Comparison of ENCODE assay signal across 24 mouse cellular contexts in the genomic region with DNA sequence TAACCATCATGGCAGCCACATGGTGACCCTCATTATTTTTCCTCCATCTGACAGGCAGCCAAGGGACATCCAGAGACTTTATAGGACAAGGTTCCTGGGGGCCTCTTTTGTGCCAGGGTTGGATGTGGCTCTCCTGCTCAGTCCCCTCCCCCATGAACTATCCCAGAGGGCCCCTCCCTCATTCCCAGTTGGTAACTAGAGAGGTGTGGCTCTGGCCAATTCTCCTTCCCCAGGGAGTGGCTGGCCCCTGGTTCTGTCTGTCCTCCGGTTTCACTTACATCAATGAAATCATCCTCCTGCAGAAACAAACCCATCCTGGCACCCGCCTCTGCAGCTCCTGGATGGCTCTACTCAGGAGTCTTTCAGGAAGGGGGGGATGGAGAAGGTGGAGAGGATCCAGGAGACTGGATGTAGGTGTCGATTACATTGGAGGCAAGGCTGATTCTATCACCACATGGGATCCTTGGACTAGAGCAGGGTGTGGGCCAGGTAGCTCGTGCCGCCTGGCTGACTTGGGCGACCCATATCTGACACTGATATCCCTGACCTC. TPM values are rescaled to one million over a fixed set of nuclear protein-coding genes. Genes with fewer than 3 reads are reported as not detected.
DNase-seq lines count a peak whose midpoint lies in the region; ATAC-seq lines count a peak whose summit lies in the region.
"Had no signal": no experiment of that assay in that cellular context is flagged by ENCODE, and none has a peak within 500 bp of the region (broad histone marks: within the 10 kb centered on the region; RNA-seq: fewer than 3 reads in every experiment).

No protein-coding gene starts in this region.

- no peak for DNase-seq in embryonic facial prominence, embryonic 10.5 days (ENCODE audit: low spot score)
- peak; percentile 4 for DNase-seq in kidney, adult 11 months
- DNase-seq in kidney, adult 8-10 months = no peak
- peak; percentile 58 for DNase-seq in right cerebral cortex, adult 18-20 months
- DNase-seq in right cerebral cortex, adult 2 months (ENCODE audit: low spot score in 2 of 2) = no peak
- peak; percentile 58 for DNase-seq in brain, adult 2 months (ENCODE audit: low read depth, low spot score)
- DNase-seq in cerebellum, adult 11 months = no peak
- DNase-seq: adrenal gland, postnatal 36 days; cerebellum, adult 8-10 months; cerebellum, postnatal 25 days; gastrocnemius, postnatal 10 days; heart, postnatal 14 days; kidney, postnatal 10 days; layer of hippocampus, adult 9-11 months; lung, embryonic 14.5 days; lung, postnatal 14 days had no signal

- no peak overlapping the region for H3K4me2 ChIP-seq in embryonic facial prominence, embryonic 15.5 days (replicated peaks)
- H3K4me2 ChIP-seq: intestine, embryonic 15.5 days; limb, embryonic 15.5 days; liver, embryonic 15.5 days; lung, embryonic 14.5 days; midbrain, embryonic 15.5 days had no signal

- no peaks in the 10 kb centered on the region for H3K27me3 ChIP-seq in embryonic facial prominence, embryonic 15.5 days
- H3K27me3 ChIP-seq in embryonic facial prominence, embryonic 10.5 days (replicated peaks; ENCODE audit: low read depth, poor library complexity, severe bottlenecking) = no peaks in the 10 kb centered on the region
- H3K27me3 ChIP-seq: intestine, embryonic 15.5 days; limb, embryonic 15.5 days; liver, embryonic 15.5 days; midbrain, embryonic 15.5 days had no signal

- ATAC-seq in embryonic facial prominence, embryonic 15.5 days (ENCODE audit: insufficient number of reproducible peaks, low FRiP score, low TSS enrichment, low read depth) = peak; percentile 30; the same call in 1 of the 2 replicates
- ATAC-seq: forebrain, embryonic 16.5 days; hindbrain, postnatal 0 days; intestine, embryonic 15.5 days; midbrain, embryonic 15.5 days had no signal

- 82% methylated on average over 6 of the region's 6 CpGs for WGBS in embryonic facial prominence, embryonic 15.5 days
- 83% methylated on average over 6 of the region's 6 CpGs for WGBS in embryonic facial prominence, embryonic 10.5 days

- no peaks in the 10 kb centered on the region for H3K9me3 ChIP-seq in embryonic facial prominence, embryonic 15.5 days (replicated peaks)
- H3K9me3 ChIP-seq in embryonic facial prominence, embryonic 10.5 days = peaks cover 6% of the 10 kb centered on the region
- H3K9me3 ChIP-seq: intestine, embryonic 15.5 days; limb, embryonic 10.5 days; limb, embryonic 15.5 days; liver, embryonic 15.5 days; midbrain, embryonic 15.5 days had no signal

- H3K4me3 ChIP-seq in embryonic facial prominence, embryonic 15.5 days (replicated peaks) = no peak overlapping the region
- no peak overlapping the region for H3K4me3 ChIP-seq in embryonic facial prominence, embryonic 10.5 days
- H3K4me3 ChIP-seq: intestine, embryonic 15.5 days; limb, embryonic 10.5 days; limb, embryonic 15.5 days; liver, embryonic 15.5 days; midbrain, embryonic 15.5 days had no signal

- no peaks in the 10 kb centered on the region for H3K36me3 ChIP-seq in embryonic facial prominence, embryonic 15.5 days
- no peaks in the 10 kb centered on the region for H3K36me3 ChIP-seq in embryonic facial prominence, embryonic 10.5 days (replicated peaks)
- H3K36me3 ChIP-seq: intestine, embryonic 15.5 days; limb, embryonic 10.5 days; limb, embryonic 15.5 days; liver, embryonic 15.5 days; midbrain, embryonic 15.5 days had no signal

- H3K27ac ChIP-seq in embryonic facial prominence, embryonic 15.5 days (replicated peaks) = no peak overlapping the region
- no peak overlapping the region for H3K27ac ChIP-seq in embryonic facial prominence, embryonic 10.5 days (replicated peaks)
- H3K27ac ChIP-seq: hindbrain, postnatal 0 days; intestine, embryonic 15.5 days; limb, embryonic 10.5 days; limb, embryonic 15.5 days; liver, embryonic 15.5 days; midbrain, embryonic 15.5 days had no signal

- H3K4me1 ChIP-seq in embryonic facial prominence, embryonic 15.5 days = peaks cover 20% of the 10 kb centered on the region
- peaks cover 63% of the 10 kb centered on the region for H3K4me1 ChIP-seq in embryonic facial prominence, embryonic 10.5 days
- H3K4me1 ChIP-seq: liver, embryonic 15.5 days had no signal

- H3K9ac ChIP-seq in embryonic facial prominence, embryonic 15.5 days = no peak overlapping the region
- H3K9ac ChIP-seq: intestine, embryonic 15.5 days; limb, embryonic 15.5 days; liver, embryonic 15.5 days; lung, embryonic 14.5 days; midbrain, embryonic 15.5 days had no signal

RNA-seq across cellular contexts. Expression of a gene that starts 49.7 kb away (rescaled TPM):
- polyA plus RNA-seq in embryonic facial prominence, embryonic 15.5 days (2015; fragmentation: Nextera tagmentation; extraction: Ambion mirVana) = 6.9 and 7.2 TPM in 2 replicates
- 4.2 and 4.4 TPM in 2 replicates for polyA plus RNA-seq in embryonic facial prominence, embryonic 10.5 days (2016; fragmentation: Nextera tagmentation; extraction: Ambion mirVana)

Comparison
In these comparisons a context has a peak if more than half of its experiments do, and no peak if none do; other contexts are left out.
1. DNase-seq: peak in kidney, adult 11 months (single experiment), right cerebral cortex, adult 18-20 months (single experiment) and brain, adult 2 months (single experiment); none in embryonic facial prominence, embryonic 10.5 days (single experiment), kidney, adult 8-10 months (0 of 2), right cerebral cortex, adult 2 months (0 of 2) and cerebellum, adult 11 months (single experiment).